Mouse (Mus musculus): ENCODE results near the gene Kbtbd7.

DNA sequence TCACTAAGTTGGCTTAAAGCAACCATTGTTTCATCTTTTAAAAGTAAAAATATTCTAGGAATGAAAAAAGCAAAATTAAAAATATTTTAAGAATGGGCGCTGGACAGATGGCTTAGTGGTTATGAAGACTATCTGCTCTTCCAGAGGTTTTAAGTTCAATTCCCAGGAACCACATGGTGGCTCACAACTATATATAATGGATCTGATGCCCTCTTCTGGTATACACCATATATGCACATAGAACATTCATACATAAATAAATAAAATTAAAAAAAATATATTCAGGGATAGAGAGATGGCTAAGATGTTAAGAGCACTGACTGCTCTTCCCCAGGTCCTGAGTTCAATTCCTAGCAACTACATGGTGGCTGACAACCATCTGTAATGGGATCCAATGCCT is 39.3 kb downstream of the Kbtbd7 start:
- TF ChIP-seq FLI1 (IDR thresholded peaks at IDR 0.05; ENCODE audit: low read length) (no peak), GATA1 (IDR thresholded peaks at IDR 0.05; ENCODE audit: borderline replicate concordance, low read length) (no peak)

Measured in megakaryocyte, embryonic 14.5 days (primary cell).